Mouse (Mus musculus): ENCODE measurements at regions not wholly inside any gene's neighbourhood (a gene's known extent, or its start where the extent isn't known, plus 50 kb on each side); places are given as distances from the start of the nearest gene placed in this dataset.

DNA sequence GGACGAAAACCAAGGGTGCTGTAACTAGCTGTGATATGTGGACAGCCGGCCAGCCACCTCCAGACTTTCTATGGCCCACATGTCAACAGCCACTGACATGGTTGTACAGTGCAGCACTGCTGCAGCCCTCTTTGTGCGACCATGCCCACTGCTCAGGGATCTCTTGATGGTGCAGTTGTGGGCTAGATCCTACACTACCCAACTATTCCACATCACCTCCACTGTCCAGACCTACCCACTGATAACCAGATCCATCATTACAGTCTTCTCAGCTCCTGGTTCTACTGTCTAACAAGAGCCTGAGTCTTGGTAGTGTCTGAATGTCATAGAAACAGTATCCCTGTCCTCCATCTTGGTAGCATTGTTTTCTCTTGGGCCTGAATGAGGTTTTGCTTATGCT lies 81.5 kb upstream of the Bod1 start:
- H3K9me3 ChIP-seq: no peaks in the 10 kb centered on the region
- no peaks in the 10 kb centered on the region for H3K27me3 ChIP-seq
- peaks cover 24% of the 10 kb centered on the region for H3K4me1 ChIP-seq (replicated peaks)
- WGBS: 83% methylated on average over 3 of the region's 3 CpGs
- no peak overlapping the region for H3K9ac ChIP-seq
- H3K4me3 ChIP-seq: no peak overlapping the region
- peak overlapping the region; percentile 76 for H3K27ac ChIP-seq (replicated peaks)
- no peak overlapping the region for H3K4me2 ChIP-seq
- no peaks in the 10 kb centered on the region for H3K36me3 ChIP-seq
- ATAC-seq (ENCODE audit: low FRiP score, low read depth): 0 out of 2 replicates have a peak, but pooled peaks have one; percentile 47

DNA sequence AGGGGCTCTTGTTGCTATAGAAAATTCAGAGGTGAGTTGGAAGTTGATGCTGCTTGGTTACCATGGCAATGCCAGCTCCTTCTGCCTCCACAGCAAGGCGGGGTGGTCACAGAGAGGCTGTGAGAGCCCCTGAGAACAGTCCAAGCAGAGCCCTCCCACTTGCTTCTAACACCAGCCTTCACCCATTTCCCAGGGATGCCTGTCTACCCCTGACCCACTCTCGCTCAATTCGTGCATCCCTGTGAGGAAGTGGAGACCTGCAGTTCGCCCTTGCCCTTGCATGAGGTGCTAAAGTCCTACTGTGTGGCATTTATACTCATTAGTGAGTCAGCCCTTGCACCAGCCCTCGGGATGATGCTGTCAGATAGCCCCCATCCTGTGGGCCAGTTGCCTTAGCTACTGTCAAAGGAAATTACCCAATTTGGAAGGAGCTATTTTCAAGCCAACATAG lies 82.1 kb upstream of the Bod1 start:
- ATAC-seq (ENCODE audit: low FRiP score, low read depth): peak; percentile 82
- Histone ChIP-seq H3K27ac (replicated peaks) (peak overlapping the region; percentile 76), H3K36me3 (no peaks in the 10 kb centered on the region), H3K27me3 (no peaks in the 10 kb centered on the region), H3K4me2 (no peak overlapping the region), H3K4me3 (no peak overlapping the region), H3K9ac (no peak overlapping the region), H3K4me1 (replicated peaks) (peaks cover 20% of the 10 kb centered on the region), H3K9me3 (no peaks in the 10 kb centered on the region)
- WGBS: 47% methylated on average over 5 of the region's 5 CpGs

DNA sequence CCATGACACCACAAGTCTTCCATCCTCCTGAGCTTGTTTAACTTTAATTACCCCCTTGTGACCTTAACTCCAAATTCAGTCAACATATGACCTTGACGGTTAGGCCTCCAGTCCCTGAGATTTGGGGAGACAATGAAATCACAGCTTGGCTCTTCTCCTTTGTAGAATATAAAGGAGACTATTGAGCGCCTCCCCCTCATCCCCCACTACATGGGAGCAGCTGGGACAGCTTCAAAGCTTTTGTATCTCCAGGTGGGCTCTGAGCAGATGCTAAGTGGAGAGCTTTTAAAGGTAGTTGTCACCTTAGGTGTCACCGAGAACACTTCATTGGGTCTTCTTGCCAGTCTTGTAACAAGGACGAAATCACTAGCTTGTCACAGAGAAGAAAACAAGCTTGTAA lies 82.7 kb upstream of the Bod1 start:
- 0 out of 2 replicates have a peak overlapping the region, but pooled peaks have one; percentile 76 for H3K27ac ChIP-seq (replicated peaks)
- 50% methylated on average over 4 of the region's 4 CpGs for WGBS
- no peaks in the 10 kb centered on the region for H3K36me3 ChIP-seq
- H3K4me3 ChIP-seq: no peak overlapping the region
- no peaks in the 10 kb centered on the region for H3K9me3 ChIP-seq
- H3K4me2 ChIP-seq: no peak overlapping the region
- H3K4me1 ChIP-seq (replicated peaks): peaks cover 23% of the 10 kb centered on the region
- H3K27me3 ChIP-seq: no peaks in the 10 kb centered on the region
- no peak for ATAC-seq (ENCODE audit: low FRiP score, low read depth)
- H3K9ac ChIP-seq: no peak overlapping the region

DNA sequence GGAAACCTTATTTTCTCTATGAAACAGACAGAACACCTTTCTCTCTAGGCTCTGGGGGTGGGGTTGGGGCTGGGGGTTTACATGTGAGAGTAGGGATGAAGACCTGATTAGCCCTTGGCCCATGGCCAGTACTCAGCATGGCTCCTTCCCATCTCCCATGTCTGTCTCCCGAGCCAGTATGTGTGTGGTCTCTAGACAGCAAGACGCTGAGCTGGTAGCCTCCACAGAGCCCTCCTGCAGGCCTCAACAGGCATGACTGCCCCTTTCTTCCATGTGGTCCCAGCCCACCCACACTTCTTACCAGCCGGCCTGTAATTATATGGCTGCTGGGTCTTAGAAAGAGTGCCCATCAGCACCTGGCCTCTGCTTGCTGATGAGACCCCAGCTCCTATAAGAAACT lies 84.2 kb upstream of the Bod1 start:
- ATAC-seq (ENCODE audit: low FRiP score, low read depth): no peak
- Histone ChIP-seq H3K4me1 (replicated peaks) (peaks cover 35% of the 10 kb centered on the region), H3K4me3 (no peak overlapping the region), H3K36me3 (no peaks in the 10 kb centered on the region), H3K9ac (no peak overlapping the region), H3K4me2 (no peak overlapping the region), H3K9me3 (no peaks in the 10 kb centered on the region), H3K27me3 (no peaks in the 10 kb centered on the region), H3K27ac (replicated peaks) (no peak overlapping the region)
- 34% methylated on average over 3 of the region's 3 CpGs for WGBS

DNA sequence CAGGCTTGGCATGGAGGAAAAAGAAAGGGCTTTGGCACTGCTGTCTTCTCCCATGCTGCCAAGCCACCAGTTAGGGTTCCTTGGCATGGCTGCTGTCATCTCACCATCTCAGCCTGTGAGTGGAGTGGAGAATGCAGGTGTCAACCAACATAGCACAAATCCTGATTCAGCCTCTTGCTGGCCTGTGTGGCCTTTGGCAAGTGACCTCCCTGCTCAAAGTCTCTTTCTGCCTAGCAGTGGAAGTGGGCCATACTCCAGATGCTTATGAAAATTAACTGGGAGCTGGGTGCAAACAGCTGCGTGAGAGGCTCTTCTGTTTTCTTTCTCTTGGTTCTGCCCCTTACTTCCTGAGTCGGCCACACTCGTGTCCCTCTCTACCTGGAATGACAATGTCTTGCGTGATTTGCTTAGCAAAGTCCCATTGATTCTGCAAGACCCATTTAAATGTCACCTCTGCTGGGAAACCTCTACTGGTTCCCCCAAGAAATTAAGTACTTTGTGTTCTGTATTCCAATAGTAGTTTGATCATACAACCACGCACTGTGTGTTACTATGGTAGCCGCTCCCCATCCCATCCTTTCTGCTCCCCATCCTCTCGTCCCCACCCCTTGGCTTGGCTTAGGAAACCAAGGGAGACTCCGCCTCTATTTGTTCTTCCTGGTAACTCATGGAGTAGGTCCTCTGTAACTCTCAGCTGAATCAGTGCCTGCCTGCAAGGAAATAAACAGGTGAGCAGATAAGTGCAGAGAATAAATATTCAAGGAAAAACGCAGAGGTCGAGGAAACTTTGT lies 84.9 kb upstream of the Bod1 start:
- Histone ChIP-seq H3K27me3 (no peaks in the 10 kb centered on the region), H3K9me3 (no peaks in the 10 kb centered on the region), H3K4me1 (replicated peaks) (peaks cover 35% of the 10 kb centered on the region), H3K4me3 (no peak overlapping the region), H3K27ac (replicated peaks) (no peak overlapping the region), H3K36me3 (no peaks in the 10 kb centered on the region), H3K4me2 (no peak overlapping the region), H3K9ac (no peak overlapping the region)
- no peak for ATAC-seq (ENCODE audit: low FRiP score, low read depth)
- WGBS: 88% methylated on average over 10 of the region's 10 CpGs

DNA sequence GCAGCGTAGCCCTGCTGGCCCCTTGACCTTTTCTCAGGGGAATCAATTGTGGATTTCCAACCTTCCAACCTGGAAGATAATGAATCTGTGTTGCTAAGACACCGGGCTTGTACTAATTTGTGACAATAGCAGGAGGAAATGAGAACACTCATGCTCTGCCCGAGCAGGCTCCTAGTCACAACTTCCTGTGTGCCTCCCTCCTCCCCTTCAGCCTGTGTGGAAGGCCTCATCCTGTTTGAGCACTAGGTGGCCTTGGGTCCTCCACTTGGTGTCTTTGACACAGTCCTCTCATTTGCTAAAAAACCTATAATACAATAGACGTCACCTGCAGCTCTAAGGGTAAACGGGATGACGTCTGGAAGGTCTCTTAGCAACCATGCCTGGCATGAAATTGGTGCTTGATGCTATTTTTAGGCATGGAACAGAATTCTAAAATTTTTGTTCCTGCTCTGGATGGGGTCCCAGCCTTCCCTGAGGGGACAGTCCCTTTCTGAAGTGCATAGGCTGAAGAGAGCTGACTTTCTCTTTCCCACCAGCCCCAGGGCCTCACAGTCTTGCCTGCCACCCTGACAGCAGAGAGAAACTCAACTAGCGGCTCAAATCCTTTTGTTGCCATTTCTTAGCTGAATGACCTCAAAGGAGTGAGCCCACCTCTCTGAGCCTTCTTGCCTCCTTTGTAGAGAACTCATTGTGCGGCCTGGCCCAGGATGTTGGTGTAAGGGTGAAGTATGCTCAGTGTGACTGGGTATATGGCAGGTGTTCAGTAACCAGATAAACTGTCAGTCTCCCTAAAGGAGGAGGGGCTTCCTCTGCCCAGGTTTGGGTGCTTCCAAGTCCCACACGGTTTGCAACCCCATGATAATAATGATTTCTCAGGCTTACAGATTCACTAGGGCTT lies 88.4 kb upstream of the Bod1 start:
- Histone ChIP-seq H3K4me3 (no peak overlapping the region), H3K36me3 (no peaks in the 10 kb centered on the region), H3K4me2 (no peak overlapping the region), H3K9me3 (no peaks in the 10 kb centered on the region), H3K4me1 (replicated peaks) (peaks cover 15% of the 10 kb centered on the region), H3K27ac (replicated peaks) (peak overlapping the region; percentile 1; the same call in 1 of the 2 replicates), H3K9ac (no peak overlapping the region), H3K27me3 (no peaks in the 10 kb centered on the region)
- WGBS: 31% methylated on average over 9 of the region's 9 CpGs
- peak; percentile 31; the same call in 1 of the 2 replicates for ATAC-seq (ENCODE audit: low FRiP score, low read depth)

DNA sequence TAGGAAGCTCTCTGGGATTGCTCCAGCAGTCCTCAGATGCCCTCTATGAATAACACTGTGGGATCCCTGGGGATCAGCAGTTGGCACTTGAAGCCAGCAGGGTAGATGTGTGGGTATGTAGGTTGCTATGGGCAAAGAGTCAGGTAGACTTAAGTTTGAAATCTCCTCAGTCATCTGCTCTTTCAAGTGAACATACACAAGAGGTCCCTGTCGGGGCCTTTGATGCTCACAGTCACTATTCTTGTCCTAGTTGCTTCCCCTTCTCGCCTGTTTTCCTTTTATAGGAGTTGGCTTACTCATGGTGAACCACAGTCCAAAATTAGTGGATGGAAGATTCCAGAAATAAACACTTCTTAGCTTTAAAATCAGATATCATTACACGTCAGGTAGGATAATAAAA lies 92.2 kb upstream of the Bod1 start:
- Histone ChIP-seq H3K4me3 (no peak overlapping the region), H3K4me1 (replicated peaks) (peaks cover 20% of the 10 kb centered on the region), H3K27me3 (no peaks in the 10 kb centered on the region), H3K9me3 (no peaks in the 10 kb centered on the region), H3K27ac (replicated peaks) (no peak overlapping the region), H3K36me3 (no peaks in the 10 kb centered on the region), H3K4me2 (no peak overlapping the region), H3K9ac (no peak overlapping the region)
- WGBS: 90% methylated on average over 3 of the region's 3 CpGs
- no peak for ATAC-seq (ENCODE audit: low FRiP score, low read depth)

DNA sequence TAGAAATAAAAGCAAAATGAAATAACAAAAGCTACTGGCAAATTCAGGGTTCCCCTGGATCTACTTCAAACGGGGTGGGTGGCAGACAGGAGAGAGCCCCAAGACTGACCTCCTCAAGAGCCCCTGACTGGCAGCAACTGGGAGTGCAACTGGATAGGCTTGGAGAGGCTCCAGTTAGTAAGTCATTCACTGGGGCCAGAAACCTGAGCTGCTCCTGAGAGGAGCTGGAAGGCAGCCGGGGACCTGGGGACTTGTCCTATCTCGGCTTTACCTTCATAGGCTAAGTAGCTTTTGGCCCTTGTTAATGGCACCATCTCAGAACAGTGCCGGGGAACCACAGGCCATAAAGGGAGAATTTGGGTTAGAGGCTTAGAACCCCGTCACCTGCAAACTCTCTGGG lies 94.6 kb upstream of the Bod1 start:
- no peak for ATAC-seq (ENCODE audit: low FRiP score, low read depth)
- Histone ChIP-seq H3K27me3 (no peaks in the 10 kb centered on the region), H3K9me3 (no peaks in the 10 kb centered on the region), H3K27ac (replicated peaks) (no peak overlapping the region), H3K4me3 (no peak overlapping the region), H3K4me2 (no peak overlapping the region), H3K36me3 (no peaks in the 10 kb centered on the region), H3K4me1 (replicated peaks) (peaks cover 22% of the 10 kb centered on the region), H3K9ac (no peak overlapping the region)
- WGBS: 87% methylated on average over 5 of the region's 5 CpGs

DNA sequence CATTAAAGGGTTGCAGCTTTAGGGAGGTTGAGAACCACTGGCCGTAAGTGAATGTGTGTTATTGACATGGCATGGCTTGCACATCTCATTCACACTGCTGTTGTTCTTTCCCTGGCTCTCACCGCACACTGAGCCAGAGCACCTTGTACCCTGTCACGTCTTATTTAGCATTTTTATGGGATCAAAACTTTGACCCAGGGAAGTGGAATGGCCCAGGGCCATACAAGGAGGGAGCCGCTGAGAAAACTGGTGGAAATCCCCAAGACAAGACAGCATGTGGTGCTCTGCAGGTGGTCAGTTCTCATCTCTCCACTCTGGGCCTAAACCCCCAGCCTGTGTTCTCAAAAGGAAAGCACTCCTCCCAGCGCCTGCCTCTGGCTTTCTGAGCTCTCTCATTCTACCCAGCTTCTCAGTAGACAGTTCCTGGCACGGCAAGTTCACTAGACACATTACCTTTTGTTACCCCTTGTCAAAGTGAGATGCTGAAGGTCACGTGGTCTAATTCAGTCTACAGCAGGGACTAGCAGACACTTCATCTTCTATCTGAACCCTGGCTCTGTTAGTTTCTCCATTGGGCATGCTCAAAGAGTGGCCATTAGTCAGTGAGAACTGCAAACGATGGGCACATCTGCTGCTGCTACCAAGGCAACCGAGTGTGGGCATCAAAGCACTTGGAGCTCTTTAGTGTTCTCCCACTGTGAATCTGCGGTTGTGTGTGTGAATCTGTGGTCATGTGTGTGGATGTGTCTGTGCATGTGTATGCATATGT lies 96.2 kb upstream of the Bod1 start:
- H3K36me3 ChIP-seq: no peaks in the 10 kb centered on the region
- peak overlapping the region; percentile 59 for H3K27ac ChIP-seq (replicated peaks)
- 22% methylated on average over 10 of the region's 10 CpGs for WGBS
- no peak overlapping the region for H3K9ac ChIP-seq
- ATAC-seq (ENCODE audit: low FRiP score, low read depth): peak; percentile 80
- peaks cover 29% of the 10 kb centered on the region for H3K4me1 ChIP-seq (replicated peaks)
- H3K27me3 ChIP-seq: no peaks in the 10 kb centered on the region
- no peaks in the 10 kb centered on the region for H3K9me3 ChIP-seq
- H3K4me2 ChIP-seq: no peak overlapping the region
- no peak overlapping the region for H3K4me3 ChIP-seq

DNA sequence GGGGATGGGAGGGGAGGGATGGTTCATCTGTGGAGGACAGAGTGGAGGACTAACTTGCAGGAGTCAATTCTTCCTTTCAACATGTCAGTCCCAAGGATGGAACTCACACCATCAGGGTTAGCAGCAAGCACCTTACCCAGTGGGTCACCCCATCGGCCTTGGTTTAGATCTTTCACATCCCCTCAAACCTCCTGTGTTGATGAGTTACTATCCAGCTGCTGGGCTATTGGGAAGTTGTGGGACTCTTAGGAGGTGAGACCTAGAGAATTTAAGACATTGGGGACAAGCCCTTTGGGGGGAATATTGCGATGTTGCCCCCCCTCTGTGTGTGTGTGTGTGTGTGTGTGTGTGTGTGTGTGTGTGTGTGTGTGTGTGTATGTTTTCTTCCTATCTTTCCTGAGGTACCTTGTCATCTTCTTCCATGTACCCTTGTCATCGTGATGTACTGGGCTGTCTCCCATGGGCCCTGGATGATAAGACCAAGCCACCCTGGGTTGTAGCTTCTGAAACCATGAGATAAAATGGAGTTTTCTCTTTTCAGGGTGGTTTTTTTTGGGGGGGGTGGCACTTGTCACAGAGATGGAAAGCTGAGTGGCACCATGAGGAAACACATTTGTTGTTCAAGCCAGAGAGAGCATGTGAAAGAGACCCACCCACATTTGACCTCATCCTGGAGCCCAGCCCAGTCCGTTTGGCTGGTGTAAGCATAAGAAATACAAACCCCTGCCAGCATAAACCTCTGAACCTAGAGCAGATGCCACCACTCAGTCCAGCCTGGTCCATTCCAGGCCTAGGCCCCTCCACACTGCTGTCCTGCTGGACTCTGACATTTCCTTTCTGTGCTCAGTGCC lies 98.3 kb upstream of the Bod1 start:
- H3K4me2 ChIP-seq: no peak overlapping the region
- no peaks in the 10 kb centered on the region for H3K36me3 ChIP-seq
- H3K9me3 ChIP-seq: no peaks in the 10 kb centered on the region
- WGBS: 76% methylated on average over 4 of the region's 4 CpGs
- H3K4me3 ChIP-seq: no peak overlapping the region
- no peak; the same call in 1 of the 2 replicates for ATAC-seq (ENCODE audit: low FRiP score, low read depth)
- no peaks in the 10 kb centered on the region for H3K27me3 ChIP-seq
- no peak overlapping the region for H3K9ac ChIP-seq
- peak overlapping the region; percentile 78 for H3K27ac ChIP-seq (replicated peaks)
- H3K4me1 ChIP-seq (replicated peaks): peaks cover 29% of the 10 kb centered on the region

DNA sequence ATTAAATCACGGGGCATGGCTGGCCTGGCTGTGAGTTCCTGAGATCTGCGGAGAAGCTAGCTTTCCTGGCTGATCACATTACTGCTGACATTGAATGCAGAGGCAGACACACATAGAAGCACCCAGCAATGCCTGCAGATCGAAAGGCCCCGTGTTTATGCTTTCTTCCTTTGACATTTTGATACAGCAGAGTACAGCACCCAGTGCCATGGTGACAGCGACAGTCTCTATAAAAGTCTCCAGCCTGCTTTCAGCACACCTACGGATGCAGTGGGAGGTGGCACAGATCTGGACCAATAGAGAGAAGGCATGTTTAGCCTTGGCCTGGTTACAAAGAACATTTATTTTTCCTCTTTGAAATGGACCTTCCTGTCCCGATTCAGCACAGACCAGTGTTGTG lies 99.2 kb upstream of the Bod1 start:
- peak overlapping the region; percentile 78 for H3K27ac ChIP-seq (replicated peaks)
- no peaks in the 10 kb centered on the region for H3K36me3 ChIP-seq
- no peak overlapping the region for H3K4me3 ChIP-seq
- no peak overlapping the region for H3K9ac ChIP-seq
- H3K9me3 ChIP-seq: no peaks in the 10 kb centered on the region
- H3K4me2 ChIP-seq: no peak overlapping the region
- no peaks in the 10 kb centered on the region for H3K27me3 ChIP-seq
- WGBS: 54% methylated on average over 7 of the region's 7 CpGs
- ATAC-seq (ENCODE audit: low FRiP score, low read depth): peak; percentile 55; the same call in 1 of the 2 replicates
- peaks cover 29% of the 10 kb centered on the region for H3K4me1 ChIP-seq (replicated peaks)
